Mouse (Mus musculus): ENCODE results near the gene Exoc6b.

DNA sequence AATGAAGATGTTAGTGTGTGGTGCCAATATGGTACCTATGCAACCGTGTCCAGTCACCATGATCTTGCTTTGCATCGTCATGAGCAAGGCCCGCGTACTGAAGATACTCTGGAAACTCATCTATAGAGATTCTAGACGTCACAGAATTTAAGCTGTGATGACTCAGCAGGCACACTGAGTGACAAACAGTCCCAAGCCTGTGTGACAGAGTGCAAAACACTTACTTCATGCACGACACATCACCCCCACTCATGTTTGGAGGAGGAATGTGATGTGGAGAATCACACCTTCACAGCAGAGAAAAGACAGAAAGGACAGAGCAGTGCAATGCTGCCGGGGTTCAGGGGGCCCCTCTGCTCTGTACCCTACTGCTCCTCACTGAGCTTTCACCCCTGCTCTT, 261.8 kb downstream of the Exoc6b start:
- TF ChIP-seq EP300 (optimal IDR thresholded peaks at IDR 0.05) (no peak), CTCF (IDR thresholded peaks at IDR 0.05; ENCODE audit: low read depth) (no peak)

Data from stomach, postnatal 0 days (tissue).